Mouse (Mus musculus) bone marrow, adult 2 months (tissue): ENCODE results near the gene Txndc16.

Source experiments
- CTCF ChIP-seq: fragments of 200-500 bp; IDR thresholded peaks from 2 replicates; pipeline ENCODE4 v1.5.1; 2011; ENCODE audit warnings: low read length, control low read depth; ENCODE audit not compliant: control insufficient read depth, insufficient read depth
- POLR2A ChIP-seq: fragments of 200-500 bp; IDR thresholded peaks from 2 replicates; pipeline ENCODE4 v1.6.1; 2011; ENCODE audit warnings: low read depth, mild to moderate bottlenecking, control low read depth, low read length, borderline replicate concordance; ENCODE audit not compliant: control insufficient read depth

GRCm38 (mm10) chr14:45167366-45167765 lies 52.8 kb downstream of the Txndc16 start:
- peak; percentile 1; the same call in 1 of the 2 replicates for TF ChIP-seq CTCF
- TF ChIP-seq POLR2A, result no peak
